Mouse (Mus musculus): ENCODE measurements around the gene Myh15.
"Not testable (repeated sequence)": the region's sequence is repeated elsewhere in the genome, so short reads cannot be mapped to it uniquely, and the experiment has no call there.

Myh15 gene

GRCm38 (mm10) chr16:49057186-49057585 lies at the start of gene Myh15:
Gene Myh15 (plus strand): TSS chr16:49057486.
- DNase-seq: no peak

GRCm38 (mm10) chr16:49016620-49017332 lies 40.5 kb upstream of the Myh15 start:
- DNase-seq: peak; percentile 3

- no peak for DNase-seq
Measured at GRCm38 (mm10) chr16:49035852-49036251, 21.4 kb upstream of the Myh15 start.

- no peak for DNase-seq
Measured at GRCm38 (mm10) chr16:49037771-49038170, 19.5 kb upstream of the Myh15 start.

GRCm38 (mm10) chr16:49040554-49041221 lies 16.6 kb upstream of the Myh15 start:
- DNase-seq: no peak

- DNase-seq: no peak
Measured at GRCm38 (mm10) chr16:49049214-49049613, 8.1 kb upstream of the Myh15 start.

- no peak for DNase-seq
Measured at GRCm38 (mm10) chr16:49069256-49069963, 12.1 kb downstream of the Myh15 start.

- peak; percentile 26 for DNase-seq
Measured at GRCm38 (mm10) chr16:49071316-49071715, 14.0 kb downstream of the Myh15 start.

GRCm38 (mm10) chr16:49128015-49128414 lies 70.7 kb downstream of the Myh15 start:
- DNase-seq: no peak

GRCm38 (mm10) chr16:49156193-49156592 lies 98.9 kb downstream of the Myh15 start:
- no peak for DNase-seq

GRCm38 (mm10) chr16:49164349-49165137 lies 107.3 kb downstream of the Myh15 start:
- peak; percentile 63 for DNase-seq

GRCm38 (mm10) chr16:49165728-49166127 lies 108.4 kb downstream of the Myh15 start:
- no peak for DNase-seq

- DNase-seq: no peak
Measured at GRCm38 (mm10) chr16:49167325-49167724, 110.0 kb downstream of the Myh15 start.

- no peak for DNase-seq
Measured at GRCm38 (mm10) chr16:49175077-49175476, 117.8 kb downstream of the Myh15 start.

GRCm38 (mm10) chr16:49175729-49176395 lies 118.6 kb downstream of the Myh15 start:
- no peak for DNase-seq

GRCm38 (mm10) chr16:49193521-49193920 lies 136.2 kb downstream of the Myh15 start:
- DNase-seq: no peak

GRCm38 (mm10) chr16:49193986-49194385 lies 136.7 kb downstream of the Myh15 start:
- DNase-seq: no peak

GRCm38 (mm10) chr16:49196290-49196689 lies 139.0 kb downstream of the Myh15 start:
- no peak for DNase-seq

GRCm38 (mm10) chr16:49197951-49198350 lies 140.7 kb downstream of the Myh15 start:
- DNase-seq: no peak

- no peak for DNase-seq
Measured at GRCm38 (mm10) chr16:49223733-49224132, 166.4 kb downstream of the Myh15 start.

- DNase-seq: not testable (repeated sequence)
Measured at GRCm38 (mm10) chr16:49243517-49243916, 186.2 kb downstream of the Myh15 start.

All from kidney, postnatal 14 days (tissue).